Mouse (Mus musculus): Measurements from ENCODE around the gene Rora. TPM values are rescaled to one million over a fixed set of nuclear protein-coding genes. Genes with fewer than 3 reads are reported as not detected.

Gene Rora
- total RNA-seq, 2 experiments from 2014 or later: 43.6 to 48.9 TPM

- no peak for DNase-seq (ENCODE audit: low spot score in 2 of 2)
Observed at GRCm38 (mm10) chr9:69125787-69126161, 472.2 kb downstream of the Rora start.

- DNase-seq (ENCODE audit: low spot score in 2 of 2): no peak
Observed at GRCm38 (mm10) chr9:69126595-69126994, 473.0 kb downstream of the Rora start.

DNA sequence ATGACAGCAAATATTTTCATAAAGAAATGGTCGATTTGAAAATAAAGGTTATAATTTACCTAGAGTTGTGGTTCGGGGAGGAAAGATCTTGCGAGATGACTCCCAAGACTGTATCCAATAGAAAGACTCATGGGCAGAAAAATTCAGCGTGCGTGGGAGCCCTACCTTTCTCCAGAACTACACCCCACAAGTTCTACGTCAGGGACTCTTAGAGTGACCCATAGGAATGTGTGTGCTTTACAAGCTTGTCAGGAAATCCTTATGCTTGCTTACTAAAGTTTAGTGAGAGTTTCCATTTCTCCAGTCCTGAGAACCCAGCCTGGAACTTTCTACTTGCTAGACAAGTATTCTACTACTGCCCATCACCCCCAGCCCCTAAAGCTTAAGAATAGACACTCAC is 474.7 kb downstream of the Rora start:
- no peak for DNase-seq (ENCODE audit: low spot score in 2 of 2)

- no peak for DNase-seq (ENCODE audit: low spot score in 2 of 2)
Observed at GRCm38 (mm10) chr9:69132995-69133394, 479.4 kb downstream of the Rora start.

GRCm38 (mm10) chr9:69133696-69134095 is 480.1 kb downstream of the Rora start:
- DNase-seq (ENCODE audit: low spot score in 2 of 2): peak in 1 of 2 experiments; percentile 31

GRCm38 (mm10) chr9:69134604-69135003 is 481.0 kb downstream of the Rora start:
- peak in 1 of 2 experiments; percentile 24 for DNase-seq (ENCODE audit: low spot score in 2 of 2)

DNA sequence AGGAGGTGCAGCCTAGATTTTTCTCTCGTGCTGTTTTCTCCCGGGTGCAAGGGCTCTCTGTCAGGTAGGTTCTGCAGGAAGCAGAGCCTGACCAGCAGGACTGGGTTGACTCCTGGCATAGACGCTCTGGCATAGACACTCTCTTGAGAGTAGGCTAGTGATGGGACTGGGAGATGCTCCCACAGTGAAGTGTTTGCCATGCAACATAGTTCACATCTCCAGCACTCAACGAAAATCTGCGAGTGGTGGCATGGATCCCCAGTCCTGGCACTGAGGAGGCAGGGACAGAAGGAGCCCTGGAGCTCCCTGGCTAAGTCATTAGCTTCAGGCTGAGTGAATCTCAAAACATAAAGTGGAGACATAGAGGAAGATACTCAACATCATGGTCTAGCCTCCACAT is 483.2 kb downstream of the Rora start:
- DNase-seq (ENCODE audit: low spot score in 2 of 2): no peak

DNA sequence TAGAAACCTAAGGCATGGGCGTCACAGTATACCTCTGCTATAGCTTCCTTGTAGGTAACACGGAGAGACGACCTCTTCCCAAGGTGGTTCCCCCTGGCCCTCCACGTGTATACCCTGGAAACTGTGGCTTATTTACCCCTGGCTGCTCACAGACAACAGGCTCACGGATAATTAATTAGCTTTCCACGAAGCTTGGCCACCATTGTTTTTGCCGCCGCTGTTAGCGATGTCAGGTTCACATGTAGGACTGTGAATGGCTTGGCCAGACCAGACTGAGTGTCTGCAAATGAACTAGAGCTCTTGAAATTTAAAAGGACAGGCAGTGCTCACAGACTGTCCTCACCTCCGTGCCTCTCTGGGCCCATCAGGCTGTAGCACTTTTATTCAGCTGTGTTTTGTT is 483.8 kb downstream of the Rora start:
- no peak for DNase-seq (ENCODE audit: low spot score in 2 of 2)

GRCm38 (mm10) chr9:69140144-69140543 is 486.6 kb downstream of the Rora start:
- DNase-seq (ENCODE audit: low spot score in 2 of 2): no peak

DNA sequence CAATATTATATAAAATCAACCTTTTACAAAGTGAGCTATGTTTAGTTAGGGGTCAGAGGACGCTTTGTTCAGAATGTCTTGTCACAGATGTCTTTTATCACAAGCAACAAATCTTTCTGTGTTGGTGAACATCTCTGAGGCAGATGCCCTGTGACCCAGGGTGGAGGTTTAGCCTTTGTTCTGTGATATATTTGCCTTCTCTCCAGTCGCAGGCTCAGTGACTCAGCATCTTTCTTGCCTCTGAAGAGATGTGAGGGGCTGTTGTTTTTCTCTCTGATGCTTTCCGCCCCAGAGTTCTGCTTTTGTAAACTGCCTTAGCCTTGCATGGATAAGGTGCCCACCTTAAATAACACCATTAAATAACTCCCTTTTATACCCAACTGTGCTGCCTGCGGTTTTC is 488.3 kb downstream of the Rora start:
- no peak for DNase-seq (ENCODE audit: low spot score in 2 of 2)

DNA sequence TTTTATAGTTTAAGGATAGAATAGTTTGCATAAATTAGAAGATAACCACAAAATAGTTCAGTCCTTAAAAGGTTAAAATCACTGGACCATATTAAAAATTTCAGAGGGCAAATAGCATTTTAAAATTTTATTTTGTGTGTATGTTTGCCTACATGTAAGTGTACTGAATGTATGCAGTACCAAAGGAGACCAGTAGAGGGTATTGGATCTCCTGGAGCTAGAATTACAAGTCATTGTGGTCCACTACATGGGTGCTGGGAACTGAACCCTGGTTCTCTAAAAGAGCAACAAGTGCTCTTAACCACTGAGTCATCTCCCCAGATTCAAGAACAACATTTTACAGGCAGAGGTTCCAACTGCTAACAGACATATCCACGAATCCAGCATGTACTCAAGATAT is 493.4 kb downstream of the Rora start:
- no peak for DNase-seq (ENCODE audit: low spot score in 2 of 2)

- no peak for DNase-seq (ENCODE audit: low spot score in 2 of 2)
Observed at GRCm38 (mm10) chr9:69150224-69150623, 496.6 kb downstream of the Rora start.

DNA sequence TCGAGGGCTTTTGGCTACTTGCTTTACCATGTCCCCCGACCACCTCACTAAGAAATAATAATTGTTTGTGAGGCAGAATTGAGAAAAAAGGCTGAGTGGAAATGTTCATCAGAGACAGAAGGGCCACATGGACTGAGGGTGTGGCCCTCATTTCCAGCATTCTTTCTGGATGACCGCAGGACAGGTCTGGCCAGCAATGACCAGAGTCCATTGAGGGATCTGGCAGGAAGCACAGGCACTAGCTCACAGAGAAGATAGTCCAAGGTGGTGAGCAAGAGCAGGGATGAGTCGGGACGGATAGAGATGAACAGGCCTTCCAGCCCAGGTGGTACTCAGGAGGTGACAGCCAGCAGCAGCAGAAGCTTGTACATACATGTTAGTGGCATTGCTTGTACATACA is 501.1 kb downstream of the Rora start:
- DNase-seq (ENCODE audit: low spot score in 2 of 2): no peak

- no peak for DNase-seq (ENCODE audit: low spot score in 2 of 2)
Observed at GRCm38 (mm10) chr9:69155836-69156595, 502.4 kb downstream of the Rora start.

- DNase-seq (ENCODE audit: low spot score in 2 of 2): no peak
Observed at GRCm38 (mm10) chr9:69160818-69161217, 507.2 kb downstream of the Rora start.

DNA sequence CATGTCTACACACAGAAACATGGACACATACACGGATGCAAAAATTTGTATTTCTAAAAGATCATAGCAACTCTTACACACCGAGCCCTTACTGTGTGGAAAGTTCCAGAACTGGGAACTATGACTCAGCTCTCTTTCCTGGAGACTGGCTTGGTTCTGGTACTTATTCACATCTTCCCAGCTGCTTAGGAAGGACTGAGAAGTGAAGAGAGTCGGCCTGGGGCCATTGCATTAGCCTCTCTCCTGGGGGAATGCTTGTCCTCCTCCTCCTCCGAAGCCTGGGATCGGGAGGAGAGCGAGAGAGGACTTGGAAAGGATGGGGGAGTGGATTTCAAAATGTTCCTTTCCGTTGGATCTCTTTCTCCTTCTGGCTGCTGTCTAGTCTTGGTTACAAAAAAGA is 511.1 kb downstream of the Rora start:
- peak in 1 of 2 experiments; percentile 30 for DNase-seq (ENCODE audit: low spot score in 2 of 2)

DNA sequence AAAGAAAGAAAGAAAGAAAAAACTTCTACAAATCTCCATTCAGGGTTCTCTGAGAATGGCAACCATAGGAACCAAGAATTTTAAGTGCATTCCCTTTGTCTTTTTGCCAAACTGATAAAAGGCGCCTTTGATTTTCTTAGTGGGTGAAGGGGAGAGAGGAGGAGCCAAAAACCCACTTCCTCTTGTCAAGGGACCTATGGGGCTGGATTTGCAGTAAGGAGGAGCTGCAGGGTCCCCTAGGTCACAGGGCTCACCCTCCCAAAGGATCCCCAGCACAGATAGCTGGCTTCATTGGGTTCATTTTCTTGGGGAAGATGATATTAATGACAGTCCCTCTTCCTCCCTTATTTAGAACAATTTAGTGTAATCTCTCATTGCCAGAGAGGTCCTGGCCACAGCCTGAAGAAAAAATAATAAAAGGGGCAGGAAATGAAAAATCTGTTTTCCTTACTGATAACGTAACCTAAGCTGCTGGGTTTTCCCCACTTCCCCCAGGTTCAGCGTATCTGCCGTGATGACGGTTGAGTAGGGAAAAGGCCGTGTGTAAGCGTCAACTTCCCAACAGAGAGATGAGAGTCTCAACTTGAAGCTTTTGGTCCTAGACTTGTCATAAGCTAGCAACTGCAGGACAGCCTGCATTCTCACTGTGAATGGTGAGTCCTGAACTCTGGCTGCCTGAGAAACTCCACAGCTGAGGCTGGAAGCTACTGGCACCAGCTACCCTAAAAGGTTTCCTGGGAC is 511.7 kb downstream of the Rora start:
- no peak for DNase-seq (ENCODE audit: low spot score in 2 of 2)

GRCm38 (mm10) chr9:69174061-69174460 is 520.5 kb downstream of the Rora start:
- DNase-seq (ENCODE audit: low spot score in 2 of 2): no peak

GRCm38 (mm10) chr9:69174527-69175116 is 521.0 kb downstream of the Rora start:
- no peak for DNase-seq (ENCODE audit: low spot score in 2 of 2)

DNA sequence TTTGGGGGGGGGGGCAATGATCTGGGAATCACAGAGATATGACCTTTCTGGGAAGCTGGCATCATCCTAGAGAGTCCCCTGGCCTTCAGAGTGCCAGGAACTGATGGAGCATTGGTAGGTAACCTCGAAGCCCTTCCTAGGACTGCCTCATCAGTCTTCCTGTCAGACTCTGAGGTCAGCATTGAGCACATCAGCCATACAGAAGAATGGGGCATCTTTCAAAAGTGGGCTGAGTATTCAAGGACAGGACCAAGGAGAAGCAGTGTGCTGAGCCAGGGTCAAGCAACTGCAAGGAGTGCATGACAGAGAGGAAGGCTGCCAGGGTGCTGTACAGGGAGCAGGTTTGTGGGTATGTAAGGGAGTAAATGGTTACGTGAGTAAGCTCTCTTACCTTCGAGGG is 523.4 kb downstream of the Rora start:
- no peak for DNase-seq (ENCODE audit: low spot score in 2 of 2)

- no peak for DNase-seq (ENCODE audit: low spot score in 2 of 2)
Observed at GRCm38 (mm10) chr9:69179224-69179623, 525.6 kb downstream of the Rora start.

DNA sequence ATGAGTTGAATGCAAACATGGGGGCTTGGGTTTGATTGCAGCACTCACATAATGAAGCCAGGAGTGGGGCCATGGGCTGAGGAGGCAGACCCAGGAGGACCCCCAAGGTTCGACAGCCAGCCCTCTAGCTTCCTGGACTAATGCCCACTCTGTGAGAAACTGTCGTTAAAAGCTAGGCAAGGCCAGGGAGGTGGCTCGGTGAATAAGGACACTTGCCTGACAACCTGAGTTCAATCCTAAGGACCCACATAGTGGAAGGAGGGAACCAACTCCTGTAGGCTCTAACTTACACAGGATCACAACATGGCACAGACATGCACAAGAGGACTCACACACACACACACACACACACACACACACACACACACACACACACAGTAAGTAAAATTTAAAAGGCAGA is 527.4 kb downstream of the Rora start:
- peak in 1 of 2 experiments; percentile 18 for DNase-seq (ENCODE audit: low spot score in 2 of 2)

Data from gastrocnemius, postnatal 4 days (tissue).